ENCODE assay signal across 8 mouse cellular contexts in genomic region chr15:96642436-96643405, GRCm38 (mm10). TPM values are rescaled to one million over a fixed set of nuclear protein-coding genes. Genes with fewer than 3 reads are reported as not detected.
DNase-seq lines count a peak whose midpoint lies in the region; ATAC-seq and TF ChIP-seq lines count a peak whose summit lies in the region.

Gene Slc38a1 (minus strand): TSS chr15:96642913.

- peak within 1 kb of the TSS; percentile 69 for H3K4me2 ChIP-seq in heart, embryonic 12.5 days
- peak within 1 kb of the TSS; percentile 70 for H3K4me2 ChIP-seq in neural tube, embryonic 14.5 days (ENCODE audit: low read depth, low read length)

- peak within 1 kb of the TSS; percentile 67 for H3K4me3 ChIP-seq in heart, embryonic 12.5 days
- H3K4me3 ChIP-seq in neural tube, embryonic 14.5 days (ENCODE audit: low read depth, low read length) = peak within 1 kb of the TSS; percentile 89
- peak within 1 kb of the TSS; percentile 70 for H3K4me3 ChIP-seq in thymus, adult 2 months (ENCODE audit: control insufficient read depth, insufficient read depth, low read length)

- H3K27me3 ChIP-seq in heart, embryonic 12.5 days (replicated peaks) = no peaks in the 10 kb centered on the region
- no peaks in the 10 kb centered on the region for H3K27me3 ChIP-seq in neural tube, embryonic 14.5 days (ENCODE audit: control insufficient read depth, insufficient read depth, low read length)
- no peaks in the 10 kb centered on the region for H3K27me3 ChIP-seq in thymus, adult 2 months (ENCODE audit: control insufficient read depth, insufficient read depth, low read length)

- peak; percentile 79 for DNase-seq in CD4-positive, CD25-positive, alpha-beta regulatory T cell, adult 2 months (ENCODE audit: low read depth, low spot score)
- DNase-seq in adrenal gland, postnatal 10 days = peak; percentile 56
- peak; percentile 87 for DNase-seq in embryo, embryonic 9.5 days (ENCODE audit: extremely low spot score)
- DNase-seq in large intestine, adult 2 months (ENCODE audit: low read depth, low spot score) = no peak
- peak; percentile 37 to 38 for DNase-seq in lung, adult 18-20 months
- peak; percentile 84 for DNase-seq in thymus, adult 2 months

- H3K36me3 ChIP-seq in heart, embryonic 12.5 days = peaks cover 7% of the 10 kb centered on the region; the same call in 1 of the 2 replicates
- no peaks in the 10 kb centered on the region for H3K36me3 ChIP-seq in neural tube, embryonic 14.5 days (ENCODE audit: control insufficient read depth, insufficient read depth, low read length)
- no peaks in the 10 kb centered on the region for H3K36me3 ChIP-seq in thymus, adult 2 months (ENCODE audit: control insufficient read depth, insufficient read depth, low read length)

- 0 out of 2 replicates have a peak, but pooled peaks have one; percentile 38 for TF ChIP-seq POLR2A in thymus, adult 2 months (IDR thresholded peaks at IDR 0.05; ENCODE audit: control insufficient read depth, extremely low read depth, insufficient read depth, low read length, poor library complexity)

- TF ChIP-seq CTCF in thymus, adult 2 months (IDR thresholded peaks at IDR 0.05; ENCODE audit: borderline replicate concordance, control insufficient read depth, extremely low read depth, insufficient read depth, low read length, poor library complexity) = 0 out of 2 replicates have a peak, but pooled peaks have one; percentile 32

- ATAC-seq in heart, embryonic 12.5 days (ENCODE audit: insufficient number of reproducible peaks, low FRiP score) = peak; percentile 70
- ATAC-seq in neural tube, embryonic 14.5 days (ENCODE audit: low read depth) = peak; percentile 83

- peak within 1 kb of the TSS; percentile 90 for H3K9ac ChIP-seq in heart, embryonic 12.5 days
- H3K9ac ChIP-seq in neural tube, embryonic 14.5 days (replicated peaks; ENCODE audit: low read depth, low read length) = peak within 1 kb of the TSS; percentile 100

- H3K27ac ChIP-seq in heart, embryonic 12.5 days (ENCODE audit: poor library complexity, severe bottlenecking) = peak within 1 kb of the TSS; percentile 93
- peak within 1 kb of the TSS; percentile 100 for H3K27ac ChIP-seq in neural tube, embryonic 14.5 days (ENCODE audit: low read depth, low read length)
- peak within 1 kb of the TSS; percentile 92 for H3K27ac ChIP-seq in thymus, adult 2 months (ENCODE audit: control insufficient read depth, insufficient read depth, low read length)

- under 1% methylated on average over 65 of the region's 70 CpGs for WGBS in heart, embryonic 12.5 days
- WGBS in large intestine, adult 2 months = 3% methylated on average over 70 of the region's 70 CpGs
- under 1% methylated on average over 62 of the region's 70 CpGs for WGBS in neural tube, embryonic 14.5 days
- under 1% methylated on average over 68 of the region's 70 CpGs for WGBS in thymus, adult 2 months

- H3K4me1 ChIP-seq in heart, embryonic 12.5 days (replicated peaks) = peaks cover 33% of the 10 kb centered on the region
- H3K4me1 ChIP-seq in neural tube, embryonic 14.5 days (ENCODE audit: control insufficient read depth, insufficient read depth, low read length) = peaks cover 20% of the 10 kb centered on the region
- peaks cover 21% of the 10 kb centered on the region for H3K4me1 ChIP-seq in thymus, adult 2 months (replicated peaks; ENCODE audit: control insufficient read depth, insufficient read depth, low read length)

- no peaks in the 10 kb centered on the region for H3K9me3 ChIP-seq in heart, embryonic 12.5 days (replicated peaks)
- H3K9me3 ChIP-seq in neural tube, embryonic 14.5 days (ENCODE audit: control insufficient read depth, low read length) = no peaks in the 10 kb centered on the region

RNA-seq across cellular contexts. Expression of gene Slc38a1, which starts in this region (rescaled TPM):
- 10 to 100 TPM; 31.9 to 40.4 TPM for total RNA-seq in adrenal gland, postnatal 10 days (2021)
- polyA plus RNA-seq in heart, embryonic 12.5 days (2016; fragmentation: Nextera tagmentation; extraction: Ambion mirVana) = 93.0 and 99.8 TPM in 2 replicates
- polyA plus RNA-seq in large intestine, adult 2 months (2012; rRNA removed) = 17.3 and 30.2 TPM in 2 replicates
- polyA plus RNA-seq in neural tube, embryonic 14.5 days (2014; fragmentation: Nextera tagmentation; extraction: Ambion mirVana) = 173 and 175 TPM in 2 replicates
- polyA plus RNA-seq in thymus, adult 2 months (2012; rRNA removed) = 136 and 170 TPM in 2 replicates
